8 mouse cellular contexts compared by ENCODE assay signal in the genomic region with DNA sequence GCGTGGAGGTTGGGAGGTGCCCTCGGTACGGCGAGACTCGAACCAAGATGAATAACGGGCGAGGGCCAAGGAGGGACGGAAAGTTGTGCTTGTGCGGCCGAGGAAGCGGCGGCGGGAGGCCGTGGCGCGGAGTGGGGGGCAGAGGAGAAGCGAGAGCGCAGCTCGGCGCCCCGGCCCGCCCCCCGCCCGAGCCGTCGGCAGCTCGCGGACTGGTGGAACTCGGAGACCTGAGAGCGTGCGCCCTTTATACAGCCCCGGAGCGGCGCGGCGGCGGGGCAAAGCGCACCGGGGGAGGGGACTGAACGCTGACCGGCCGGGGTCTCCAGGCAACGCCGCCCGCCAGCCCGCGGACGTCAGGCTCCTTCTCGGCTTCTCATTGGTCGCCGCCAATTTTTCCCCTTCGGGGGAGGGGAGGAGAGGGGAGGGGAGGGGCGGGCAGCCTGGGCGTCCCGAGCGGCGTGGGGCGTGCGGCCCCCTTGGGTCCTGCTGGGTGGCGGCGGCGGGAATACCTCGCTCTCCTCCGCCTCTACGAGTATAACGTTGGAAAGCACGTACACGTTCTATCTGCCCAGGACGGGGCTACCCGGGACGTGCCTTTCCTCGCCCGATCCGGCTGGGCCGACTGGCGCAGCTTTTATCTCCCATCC. TPM values are rescaled to one million over a fixed set of nuclear protein-coding genes. Genes with fewer than 3 reads are reported as not detected.
DNase-seq lines count a peak whose midpoint lies in the region; ATAC-seq and TF ChIP-seq lines count a peak whose summit lies in the region.

Gene Zfp36l2 (minus strand): TSS at position 221 of the 647 bp plus-strand sequence.

- H3K27me3 ChIP-seq in hindbrain, embryonic 10.5 days (ENCODE audit: insufficient read depth, poor library complexity, severe bottlenecking): 0 out of 2 replicates have a peak, but pooled peaks cover 4% of the 10 kb centered on the region
- no peaks in the 10 kb centered on the region for H3K27me3 ChIP-seq in lung, postnatal 0 days (replicated peaks; ENCODE audit: insufficient read depth, low read length)

- no peak for TF ChIP-seq EP300 in lung, postnatal 0 days (IDR thresholded peaks at IDR 0.05)

- H3K9me3 ChIP-seq in hindbrain, embryonic 10.5 days: no peaks in the 10 kb centered on the region
- no peaks in the 10 kb centered on the region for H3K9me3 ChIP-seq in lung, postnatal 0 days (ENCODE audit: low read length)

- H3K36me3 ChIP-seq in hindbrain, embryonic 10.5 days: peaks cover 38% of the 10 kb centered on the region
- H3K36me3 ChIP-seq in lung, postnatal 0 days (ENCODE audit: insufficient read depth, low read length): no peaks in the 10 kb centered on the region

- peaks cover 48% of the 10 kb centered on the region for H3K4me1 ChIP-seq in hindbrain, embryonic 10.5 days (replicated peaks)
- H3K4me1 ChIP-seq in lung, postnatal 0 days (ENCODE audit: insufficient read depth, low read depth, low read length): peaks cover 7% of the 10 kb centered on the region

- ATAC-seq in lung, postnatal 0 days: peak; percentile 82

- peak; percentile 96 for DNase-seq in MN1 (ENCODE audit: low spot score)
- DNase-seq in cerebellum, adult 9-11 months: peak; percentile 62
- peak; percentile 59 to 81 for DNase-seq in frontal cortex, adult 2 months (ENCODE audit: extremely low spot score in 1 of 2, low spot score in 1 of 2)
- DNase-seq in hindbrain, embryonic 10.5 days (ENCODE audit: low spot score): peak; percentile 96
- DNase-seq in layer of hippocampus, adult 9-11 months: peak; percentile 92
- peak; percentile 98 for DNase-seq in lung, postnatal 0 days (ENCODE audit: low spot score)
- DNase-seq in ovary, postnatal 10 days (ENCODE audit: low spot score): peak; percentile 99
- peak; percentile 91 to 92 for DNase-seq in thymus, postnatal 10 days (ENCODE audit: low spot score in 2 of 2)

- peak within 1 kb of the TSS; percentile 94 for H3K27ac ChIP-seq in hindbrain, embryonic 10.5 days
- peak within 1 kb of the TSS; percentile 95 for H3K27ac ChIP-seq in lung, postnatal 0 days (ENCODE audit: low read length)

- under 1% methylated on average over 65 of the region's 76 CpGs for WGBS in hindbrain, embryonic 10.5 days
- under 1% methylated on average over 67 of the region's 76 CpGs for WGBS in lung, postnatal 0 days

- peak within 1 kb of the TSS; percentile 80 for H3K9ac ChIP-seq in lung, postnatal 0 days (replicated peaks; ENCODE audit: low read depth)

- H3K4me2 ChIP-seq in lung, postnatal 0 days (replicated peaks; ENCODE audit: low read depth, low read length): peak within 1 kb of the TSS; percentile 88

- TF ChIP-seq CTCF in lung, postnatal 0 days (IDR thresholded peaks at IDR 0.05): no peak

- H3K4me3 ChIP-seq in hindbrain, embryonic 10.5 days: peak within 1 kb of the TSS; percentile 89
- H3K4me3 ChIP-seq in lung, postnatal 0 days (ENCODE audit: low read depth, low read length): peak within 1 kb of the TSS; percentile 82

RNA-seq across cellular contexts. Expression of gene Zfp36l2, which starts in this region (rescaled TPM):
- 21.4 and 24.3 TPM in 2 replicates for polyA plus RNA-seq in frontal cortex, adult 2 months (2012; rRNA removed)
- polyA plus RNA-seq in hindbrain, embryonic 10.5 days (2016; fragmentation: Nextera tagmentation; extraction: Ambion mirVana): 9.3 and 9.9 TPM in 2 replicates
- 15.6 and 17.5 TPM in 2 replicates for polyA plus RNA-seq in lung, postnatal 0 days (2015; fragmentation: Nextera tagmentation; extraction: Ambion mirVana)

Comparison
In these comparisons a context has a peak if more than half of its experiments do, and no peak if none do; other contexts are left out.
1. Peak in every context shown above with its lines: DNase-seq, ATAC-seq, H3K4me3 ChIP-seq and H3K27ac ChIP-seq.